Mouse (Mus musculus): ENCODE measurements around the gene Cxcl17.

DNA sequence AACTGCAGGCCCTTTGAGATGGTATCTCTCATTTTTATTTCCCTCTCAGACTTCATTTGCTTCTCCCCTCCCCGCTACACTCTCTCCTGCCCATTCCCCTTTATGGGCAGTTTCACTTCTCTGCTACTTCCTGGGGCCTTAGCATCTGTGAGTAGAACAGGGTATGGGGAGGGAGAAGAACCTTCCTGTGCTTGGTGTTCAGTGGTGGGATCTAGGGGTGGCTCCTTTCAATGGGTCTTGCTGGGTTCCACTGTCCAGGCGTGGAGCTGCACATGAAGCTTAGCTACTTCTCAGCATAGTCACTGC lies 22.8 kb upstream of the Cxcl17 start:
- TF ChIP-seq CTCF (IDR thresholded peaks at IDR 0.05; ENCODE audit: low read depth) (no peak), EP300 (IDR thresholded peaks at IDR 0.05; ENCODE audit: low read depth) (no peak)
